Mouse (Mus musculus): ENCODE measurements around the gene Rpap1. TPM values are rescaled to one million over a fixed set of nuclear protein-coding genes. Genes with fewer than 3 reads are reported as not detected.
"Not testable (repeated sequence)": the region's sequence is repeated elsewhere in the genome, so short reads cannot be mapped to it uniquely, and the experiment has no call there.

The Rpap1 gene
- polyA plus RNA-seq, 1 experiment from 2014 or later = 30.0 TPM

DNA sequence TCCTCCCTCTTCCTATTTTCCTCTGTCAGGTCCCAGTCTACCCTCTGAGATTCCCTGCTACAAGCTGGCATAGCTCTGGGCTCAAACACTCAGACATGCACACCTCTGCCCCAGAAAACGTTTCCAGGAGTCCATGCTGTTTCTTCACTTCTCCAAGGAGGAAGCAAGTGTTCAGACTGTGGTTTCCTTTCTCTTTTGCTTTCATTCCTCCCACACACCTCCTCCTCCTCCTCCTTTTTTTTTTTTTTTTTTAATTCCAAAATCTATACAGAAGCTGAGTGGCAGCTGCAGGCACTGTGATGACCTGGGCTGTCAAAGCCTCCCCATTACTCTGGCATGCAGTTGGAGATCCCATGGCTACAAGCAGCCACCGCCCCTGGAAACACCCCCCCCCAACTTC is 46.8 kb downstream of the Rpap1 start:
- 16% methylated on average over 2 of the region's 2 CpGs for WGBS
- Histone ChIP-seq H3K4me2 (peak overlapping the region; percentile 100; the same call in 1 of the 2 replicates), H3K27ac (ENCODE audit: low read depth, low read length) (no peak overlapping the region), H3K9me3 (ENCODE audit: control insufficient read depth, low read length) (no peaks in the 10 kb centered on the region), H3K4me3 (ENCODE audit: low read depth, low read length) (no peak overlapping the region), H3K36me3 (ENCODE audit: control insufficient read depth, insufficient read depth, low read length) (no peaks in the 10 kb centered on the region), H3K27me3 (replicated peaks; ENCODE audit: control insufficient read depth, insufficient read depth, low read length) (peaks cover 33% of the 10 kb centered on the region), H3K4me1 (replicated peaks; ENCODE audit: control insufficient read depth, insufficient read depth, low read length) (peaks cover 35% of the 10 kb centered on the region), H3K9ac (ENCODE audit: low read depth, low read length) (no peak overlapping the region)
- DNase-seq (ENCODE audit: low spot score) (no peak), ATAC-seq (replicated peaks; ENCODE audit: low FRiP score) (no peak)

DNA sequence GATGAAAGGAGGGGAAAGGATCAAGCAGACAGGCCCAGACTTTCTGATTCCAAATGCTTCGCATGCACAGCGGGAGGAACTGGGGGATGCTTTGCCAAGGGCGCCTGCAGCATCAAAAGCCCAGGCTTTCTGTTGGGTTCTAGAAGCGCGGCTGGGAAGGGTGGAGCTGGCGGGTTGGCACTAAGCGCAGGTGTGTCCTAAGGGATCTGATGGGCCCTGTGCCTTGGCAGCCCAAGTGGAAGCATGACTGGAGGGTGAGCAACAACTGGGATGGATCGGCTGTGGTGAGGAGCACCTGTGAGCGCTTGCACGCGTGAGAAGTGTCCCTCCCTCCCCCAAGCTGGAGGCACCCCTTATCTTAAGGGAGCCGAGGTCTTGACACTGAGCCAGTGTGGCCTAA is 50.2 kb downstream of the Rpap1 start:
- WGBS = 22% methylated on average over 12 of the region's 12 CpGs
- DNase-seq (ENCODE audit: low spot score) = no peak
- H3K4me2 ChIP-seq = no peak overlapping the region
- no peak overlapping the region for H3K9ac ChIP-seq (ENCODE audit: low read depth, low read length)
- peaks cover 8% of the 10 kb centered on the region for H3K4me1 ChIP-seq (replicated peaks; ENCODE audit: control insufficient read depth, insufficient read depth, low read length)
- peaks cover 7% of the 10 kb centered on the region; the same call in 1 of the 2 replicates for H3K27me3 ChIP-seq (replicated peaks; ENCODE audit: control insufficient read depth, insufficient read depth, low read length)
- H3K9me3 ChIP-seq (ENCODE audit: control insufficient read depth, low read length) = no peaks in the 10 kb centered on the region
- no peak overlapping the region for H3K27ac ChIP-seq (ENCODE audit: low read depth, low read length)
- H3K4me3 ChIP-seq (ENCODE audit: low read depth, low read length) = no peak overlapping the region
- H3K36me3 ChIP-seq (ENCODE audit: control insufficient read depth, insufficient read depth, low read length) = peaks cover 10% of the 10 kb centered on the region
- ATAC-seq (replicated peaks; ENCODE audit: low FRiP score) = no peak

DNA sequence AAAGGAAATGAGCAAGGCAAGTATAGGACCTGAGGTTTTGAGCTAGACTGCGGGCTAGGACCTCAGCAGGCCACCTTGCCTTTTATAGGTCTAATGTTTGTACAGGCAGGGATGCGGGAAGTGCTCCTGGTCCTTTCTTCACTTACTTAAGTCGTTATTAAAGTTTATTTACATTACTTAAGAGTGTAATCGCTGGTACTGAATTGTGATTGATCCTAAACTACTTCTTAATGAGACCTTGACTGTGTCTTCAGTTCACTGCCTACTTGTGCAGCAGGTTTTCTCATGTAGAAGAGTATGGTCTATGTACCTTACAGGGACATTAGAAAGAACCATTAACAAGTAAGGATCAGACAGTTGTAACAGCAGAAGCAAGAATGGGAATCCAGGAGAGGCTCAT is 56.6 kb downstream of the Rpap1 start:
- Histone ChIP-seq H3K27ac (ENCODE audit: low read depth, low read length) (no peak overlapping the region), H3K4me1 (replicated peaks; ENCODE audit: control insufficient read depth, insufficient read depth, low read length) (0 out of 2 replicates have a peak, but pooled peaks cover 3% of the 10 kb centered on the region), H3K4me2 (no peak overlapping the region), H3K36me3 (ENCODE audit: control insufficient read depth, insufficient read depth, low read length) (peaks cover 28% of the 10 kb centered on the region), H3K9ac (ENCODE audit: low read depth, low read length) (no peak overlapping the region), H3K9me3 (ENCODE audit: control insufficient read depth, low read length) (no peaks in the 10 kb centered on the region), H3K27me3 (replicated peaks; ENCODE audit: control insufficient read depth, insufficient read depth, low read length) (no peaks in the 10 kb centered on the region), H3K4me3 (ENCODE audit: low read depth, low read length) (no peak overlapping the region)
- 86% methylated on average over 4 of the region's 4 CpGs for WGBS
- DNase-seq (ENCODE audit: low spot score) (no peak), ATAC-seq (replicated peaks; ENCODE audit: low FRiP score) (no peak)

DNA sequence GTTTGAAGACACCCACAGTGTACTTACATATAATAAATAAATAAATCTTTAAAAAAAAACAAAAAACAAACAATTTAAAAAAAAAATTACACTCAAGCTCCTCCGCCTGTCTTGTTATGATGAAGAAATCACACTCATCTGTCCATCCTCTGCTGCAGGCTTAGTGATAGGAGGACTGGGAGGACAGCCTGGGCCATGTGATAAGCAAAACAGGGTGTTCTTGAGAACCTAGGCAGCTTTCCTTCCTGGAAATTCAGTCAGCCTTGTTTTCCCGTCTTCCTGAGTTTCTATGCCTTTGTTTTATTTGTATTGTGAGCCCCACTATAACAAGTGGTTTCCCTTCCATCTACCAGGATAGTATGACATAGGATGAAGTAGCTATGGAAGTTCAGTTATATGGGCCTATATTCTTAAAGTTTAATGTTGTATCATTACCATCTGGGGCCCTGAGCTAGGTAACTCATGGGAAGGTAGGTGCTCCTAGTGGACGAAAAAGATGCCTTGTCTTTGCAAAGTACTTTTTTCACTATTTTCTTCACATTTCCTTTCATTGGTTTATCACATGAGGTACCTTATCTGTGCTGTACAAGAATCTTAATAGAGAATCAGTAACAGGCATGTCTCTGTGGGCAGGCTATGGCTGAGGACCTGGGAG is 59.4 kb downstream of the Rpap1 start:
- peaks cover 32% of the 10 kb centered on the region for H3K36me3 ChIP-seq (ENCODE audit: control insufficient read depth, insufficient read depth, low read length)
- H3K4me2 ChIP-seq = no peak overlapping the region
- 71% methylated on average over 3 of the region's 3 CpGs for WGBS
- H3K9ac ChIP-seq (ENCODE audit: low read depth, low read length) = no peak overlapping the region
- no peaks in the 10 kb centered on the region for H3K27me3 ChIP-seq (replicated peaks; ENCODE audit: control insufficient read depth, insufficient read depth, low read length)
- no peak overlapping the region for H3K27ac ChIP-seq (ENCODE audit: low read depth, low read length)
- DNase-seq (ENCODE audit: low spot score) = no peak
- ATAC-seq (replicated peaks; ENCODE audit: low FRiP score) = peak; percentile 74
- H3K4me3 ChIP-seq (ENCODE audit: low read depth, low read length) = no peak overlapping the region
- 0 out of 2 replicates have a peak, but pooled peaks cover 3% of the 10 kb centered on the region for H3K4me1 ChIP-seq (replicated peaks; ENCODE audit: control insufficient read depth, insufficient read depth, low read length)
- no peaks in the 10 kb centered on the region for H3K9me3 ChIP-seq (ENCODE audit: control insufficient read depth, low read length)

DNA sequence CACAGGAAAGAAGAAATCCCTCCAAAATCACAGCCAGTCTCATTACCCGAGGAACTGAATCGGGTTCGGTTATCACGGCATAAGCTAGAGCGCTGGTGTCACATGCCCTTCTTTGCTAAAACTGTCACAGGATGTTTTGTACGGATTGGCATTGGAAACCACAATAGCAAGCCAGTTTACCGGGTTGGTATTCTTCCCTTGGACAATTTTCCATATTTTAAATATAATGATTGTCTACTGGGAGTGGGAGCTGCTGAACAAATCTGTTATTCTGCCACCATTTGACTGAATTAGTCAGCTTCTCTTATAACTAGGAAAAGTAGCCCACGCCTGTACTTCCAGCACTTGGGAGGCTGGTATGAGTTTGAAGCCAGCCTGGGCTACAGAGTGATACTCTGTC is 66.3 kb downstream of the Rpap1 start:
- DNase-seq (ENCODE audit: low spot score) (no peak), ATAC-seq (replicated peaks; ENCODE audit: low FRiP score) (no peak)
- Histone ChIP-seq H3K9ac (ENCODE audit: low read depth, low read length) (no peak overlapping the region), H3K4me1 (replicated peaks; ENCODE audit: control insufficient read depth, insufficient read depth, low read length) (no peaks in the 10 kb centered on the region), H3K27ac (ENCODE audit: low read depth, low read length) (no peak overlapping the region), H3K36me3 (ENCODE audit: control insufficient read depth, insufficient read depth, low read length) (peaks cover 28% of the 10 kb centered on the region), H3K4me2 (no peak overlapping the region), H3K27me3 (replicated peaks; ENCODE audit: control insufficient read depth, insufficient read depth, low read length) (no peaks in the 10 kb centered on the region), H3K4me3 (ENCODE audit: low read depth, low read length) (no peak overlapping the region), H3K9me3 (ENCODE audit: control insufficient read depth, low read length) (no peaks in the 10 kb centered on the region)
- WGBS = 93% methylated on average over 8 of the region's 8 CpGs

DNA sequence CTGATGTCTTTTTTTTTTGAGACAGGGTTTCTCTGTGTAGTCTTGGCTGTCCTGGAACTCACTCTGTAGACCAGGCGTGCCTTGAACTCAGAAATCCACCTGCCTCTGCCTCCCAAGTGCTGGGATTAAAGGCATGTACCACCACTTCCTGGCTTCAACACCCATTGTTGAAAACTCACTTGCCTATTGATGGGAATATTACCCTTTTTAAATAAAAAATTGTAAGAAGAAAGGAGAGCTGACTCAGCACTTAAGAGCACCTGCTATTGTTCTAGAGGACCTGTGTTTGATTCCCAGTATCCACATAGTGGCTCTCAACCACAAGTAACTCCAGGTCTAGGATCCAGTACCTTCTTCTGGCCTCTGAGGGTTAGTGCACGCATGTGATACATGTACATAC is 71.5 kb downstream of the Rpap1 start:
- not testable (repeated sequence) for H3K4me3 ChIP-seq (ENCODE audit: low read depth, low read length); H3K4me1 ChIP-seq (replicated peaks; ENCODE audit: control insufficient read depth, insufficient read depth, low read length); H3K9me3 ChIP-seq (ENCODE audit: control insufficient read depth, low read length); H3K4me2 ChIP-seq; H3K27me3 ChIP-seq (replicated peaks; ENCODE audit: control insufficient read depth, insufficient read depth, low read length); H3K27ac ChIP-seq (ENCODE audit: low read depth, low read length); ATAC-seq (replicated peaks; ENCODE audit: low FRiP score); DNase-seq (ENCODE audit: low spot score); H3K9ac ChIP-seq (ENCODE audit: low read depth, low read length)
- 89% methylated on average over 2 of the region's 2 CpGs for WGBS
- H3K36me3 ChIP-seq (ENCODE audit: control insufficient read depth, insufficient read depth, low read length) = peaks cover 11% of the 10 kb centered on the region

Other genes with a start within 250 kb of the Rpap1 start
- gene Exd1, start 239.9 kb downstream of the Rpap1 start, polyA plus RNA-seq (2014; fragmentation: Nextera tagmentation; extraction: Ambion mirVana) = 0.25 and 0.29 TPM in 2 replicates
- 40.1 and 42.2 TPM in 2 replicates for gene Chp1, start 239.8 kb downstream of the Rpap1 start, polyA plus RNA-seq (2014; fragmentation: Nextera tagmentation; extraction: Ambion mirVana)
- 76.5 and 88.3 TPM in 2 replicates for gene Nusap1, start 169.2 kb downstream of the Rpap1 start, polyA plus RNA-seq (2014; fragmentation: Nextera tagmentation; extraction: Ambion mirVana)
- gene Oip5, start 169.1 kb downstream of the Rpap1 start, polyA plus RNA-seq (2014; fragmentation: Nextera tagmentation; extraction: Ambion mirVana) = 42.0 and 47.7 TPM in 2 replicates
- gene Ndufaf1, start 124.7 kb downstream of the Rpap1 start, polyA plus RNA-seq (2014; fragmentation: Nextera tagmentation; extraction: Ambion mirVana) = 64.6 and 66.9 TPM in 2 replicates
- 21.5 and 25.3 TPM in 2 replicates for gene Rtf1, start 112.5 kb downstream of the Rpap1 start, polyA plus RNA-seq (2014; fragmentation: Nextera tagmentation; extraction: Ambion mirVana)
- gene Itpka, start 45.2 kb downstream of the Rpap1 start, polyA plus RNA-seq (2014; fragmentation: Nextera tagmentation; extraction: Ambion mirVana) = 3.9 and 4.0 TPM in 2 replicates
- gene Ltk, start 27.1 kb downstream of the Rpap1 start, polyA plus RNA-seq (2014; fragmentation: Nextera tagmentation; extraction: Ambion mirVana) = 0.19 and 0.43 TPM in 2 replicates
- gene Tyro3, start 10.2 kb upstream of the Rpap1 start, polyA plus RNA-seq (2014; fragmentation: Nextera tagmentation; extraction: Ambion mirVana) = 5.8 and 5.9 TPM in 2 replicates
- 22.0 and 23.9 TPM in 2 replicates for gene Mga, start 109.7 kb upstream of the Rpap1 start, polyA plus RNA-seq (2014; fragmentation: Nextera tagmentation; extraction: Ambion mirVana)
- gene Mapkbp1, start 185.2 kb upstream of the Rpap1 start, polyA plus RNA-seq (2014; fragmentation: Nextera tagmentation; extraction: Ambion mirVana) = 1.7 TPM in 2 replicates
- gene Jmjd7, start 239.9 kb upstream of the Rpap1 start, polyA plus RNA-seq (2014; fragmentation: Nextera tagmentation; extraction: Ambion mirVana) = 13.5 and 16.3 TPM in 2 replicates
- 1.1 and 1.9 TPM in 2 replicates for gene Gm28042, start 240.0 kb upstream of the Rpap1 start, polyA plus RNA-seq (2014; fragmentation: Nextera tagmentation; extraction: Ambion mirVana)
- 1.9 and 2.3 TPM in 2 replicates for gene Pla2g4b, start 245.9 kb upstream of the Rpap1 start, polyA plus RNA-seq (2014; fragmentation: Nextera tagmentation; extraction: Ambion mirVana)

Data from liver, embryonic 11.5 days (tissue).